Mouse (Mus musculus): Measurements from ENCODE around the gene Enox1. TPM values are rescaled to one million over a fixed set of nuclear protein-coding genes. Genes with fewer than 3 reads are reported as not detected.

Gene Enox1
- total and polyA plus RNA-seq, 3 experiments = not detected

- dilution Hi-C loops (cut with MboI; ENCODE audit: extremely low pct_ligation_motif_present, extremely low pct_unique_long_range_greater_than_20kb, low sequenced_read_pairs) (no loop called here), in situ Hi-C loops (cut with MboI; ENCODE audit: low pct_ligation_motif_present, low pct_unique_long_range_greater_than_20kb, low sequenced_read_pairs) (no loop called here)
- Histone ChIP-seq H3K4me1 (ENCODE audit: control insufficient read depth in 1 of 2, insufficient read depth in 2 of 2) (no peaks in the 10 kb centered on the region), H3K27me3 (replicated peaks) (no peaks in the 10 kb centered on the region), H3K9ac (ENCODE audit: insufficient read depth, low read depth) (no peak overlapping the region), H3K4me3 (replicated peaks in 1 of 3; ENCODE audit: low read depth in 2 of 3, low read length in 2 of 3, poor library complexity in 1 of 3) (no peak overlapping the region), H3K4me2 (ENCODE audit: insufficient read depth, low read depth, poor library complexity, severe bottlenecking) (no peak overlapping the region), H3K36me3 (replicated peaks in 1 of 2; ENCODE audit: control insufficient read depth in 1 of 2, insufficient read depth in 1 of 2, low read length in 1 of 2) (no peaks in the 10 kb centered on the region), H3K27ac (ENCODE audit: insufficient read depth, low read depth) (no peak overlapping the region), H3K79me2 (replicated peaks; ENCODE audit: control insufficient read depth, extremely low read depth, insufficient read depth, poor library complexity, severe bottlenecking) (no peaks in the 10 kb centered on the region), H3K9me3 (replicated peaks; ENCODE audit: low read length) (peaks cover 70% of the 10 kb centered on the region)
- TF ChIP-seq ZMIZ1 (IDR thresholded peaks at IDR 0.05; ENCODE audit: low read depth, low read length) = no peak
- no peak for DNase-seq (ENCODE audit: extremely low read depth)
Measured at GRCm38 (mm10) chr14:77563922-77564321, 407.4 kb downstream of the Enox1 start.

GRCm38 (mm10) chr14:77567120-77567519 is 410.6 kb downstream of the Enox1 start:
- Histone ChIP-seq H3K9me3 (replicated peaks; ENCODE audit: low read length) (peaks cover 72% of the 10 kb centered on the region), H3K4me1 (ENCODE audit: control insufficient read depth in 1 of 2, insufficient read depth in 2 of 2) (no peaks in the 10 kb centered on the region), H3K4me3 (replicated peaks in 1 of 3; ENCODE audit: low read depth in 2 of 3, low read length in 2 of 3, poor library complexity in 1 of 3) (no peak overlapping the region), H3K9ac (ENCODE audit: insufficient read depth, low read depth) (no peak overlapping the region), H3K27ac (ENCODE audit: insufficient read depth, low read depth) (no peak overlapping the region), H3K79me2 (replicated peaks; ENCODE audit: control insufficient read depth, extremely low read depth, insufficient read depth, poor library complexity, severe bottlenecking) (no peaks in the 10 kb centered on the region), H3K4me2 (ENCODE audit: insufficient read depth, low read depth, poor library complexity, severe bottlenecking) (no peak overlapping the region), H3K36me3 (replicated peaks in 1 of 2; ENCODE audit: control insufficient read depth in 1 of 2, insufficient read depth in 1 of 2, low read length in 1 of 2) (no peaks in the 10 kb centered on the region), H3K27me3 (replicated peaks) (no peaks in the 10 kb centered on the region)
- DNase-seq (ENCODE audit: extremely low read depth) = no peak
- TF ChIP-seq MYC (IDR thresholded peaks at IDR 0.05; ENCODE audit: low read depth, low read length) (no peak), MAX (IDR thresholded peaks at IDR 0.05; ENCODE audit: low read length) (no peak), RAD21 (IDR thresholded peaks at IDR 0.05; ENCODE audit: low read depth, low read length) (no peak), IRF4 (IDR thresholded peaks at IDR 0.05; ENCODE audit: low read depth, low read length) (no peak), UBTF (IDR thresholded peaks at IDR 0.05; ENCODE audit: low read depth, low read length) (no peak), SMC3 (IDR thresholded peaks at IDR 0.05; ENCODE audit: low read depth, low read length) (no peak)
- in situ Hi-C loops (cut with MboI; ENCODE audit: low pct_ligation_motif_present, low pct_unique_long_range_greater_than_20kb, low sequenced_read_pairs) = no loop called here
- dilution Hi-C loops (cut with MboI; ENCODE audit: extremely low pct_ligation_motif_present, extremely low pct_unique_long_range_greater_than_20kb, low sequenced_read_pairs) = no loop called here

- TF ChIP-seq PAX5 (IDR thresholded peaks at IDR 0.05; ENCODE audit: low read length) = no peak
- no peak for TF ChIP-seq MAFK (IDR thresholded peaks at IDR 0.05; ENCODE audit: insufficient replicate concordance, low read length)
- TF ChIP-seq MYC (IDR thresholded peaks at IDR 0.05; ENCODE audit: low read depth, low read length) = no peak
- TF ChIP-seq IRF4 (IDR thresholded peaks at IDR 0.05; ENCODE audit: low read depth, low read length) = no peak
- no peak for TF ChIP-seq RAD21 (IDR thresholded peaks at IDR 0.05; ENCODE audit: low read depth, low read length)
- no peak for TF ChIP-seq TCF12 (IDR thresholded peaks at IDR 0.05; ENCODE audit: low read depth, low read length)
- TF ChIP-seq ZC3H11A (IDR thresholded peaks at IDR 0.05; ENCODE audit: low read depth, low read length) = no peak
- no peak for TF ChIP-seq CHD1 (IDR thresholded peaks at IDR 0.05; ENCODE audit: low read depth, low read length)
- no peak for TF ChIP-seq USF1 (IDR thresholded peaks at IDR 0.05; ENCODE audit: low read depth, low read length)
- no peak for TF ChIP-seq NELFE (IDR thresholded peaks at IDR 0.05; ENCODE audit: low read depth, low read length)
- TF ChIP-seq SIN3A (IDR thresholded peaks at IDR 0.05; ENCODE audit: low read length) = no peak
- no peak for TF ChIP-seq MAZ (IDR thresholded peaks at IDR 0.05; ENCODE audit: low read depth, low read length)
- no peak for TF ChIP-seq UBTF (IDR thresholded peaks at IDR 0.05; ENCODE audit: low read depth, low read length)
- no peak for TF ChIP-seq MAX (IDR thresholded peaks at IDR 0.05; ENCODE audit: low read length)
- no peak for TF ChIP-seq ZKSCAN1 (IDR thresholded peaks at IDR 0.05; ENCODE audit: borderline replicate concordance, low read depth, low read length)
- TF ChIP-seq MXI1 (IDR thresholded peaks at IDR 0.05; ENCODE audit: low read depth, low read length) = no peak
- no peak for TF ChIP-seq TBP (conservative IDR thresholded peaks at IDR 0.05; ENCODE audit: low read depth, low read length)
- Histone ChIP-seq H3K27ac (ENCODE audit: insufficient read depth, low read depth) (no peak overlapping the region), H3K36me3 (replicated peaks in 1 of 2; ENCODE audit: control insufficient read depth in 1 of 2, insufficient read depth in 1 of 2, low read length in 1 of 2) (no peaks in the 10 kb centered on the region), H3K9ac (ENCODE audit: insufficient read depth, low read depth) (no peak overlapping the region), H3K4me1 (ENCODE audit: control insufficient read depth in 1 of 2, insufficient read depth in 2 of 2) (no peaks in the 10 kb centered on the region), H3K79me2 (replicated peaks; ENCODE audit: control insufficient read depth, extremely low read depth, insufficient read depth, poor library complexity, severe bottlenecking) (no peaks in the 10 kb centered on the region), H3K4me2 (ENCODE audit: insufficient read depth, low read depth, poor library complexity, severe bottlenecking) (no peak overlapping the region), H3K27me3 (replicated peaks) (no peaks in the 10 kb centered on the region), H3K4me3 (replicated peaks in 1 of 3; ENCODE audit: low read depth in 2 of 3, low read length in 2 of 3, poor library complexity in 1 of 3) (no peak overlapping the region), H3K9me3 (replicated peaks; ENCODE audit: low read length) (peaks cover 74% of the 10 kb centered on the region)
- in situ Hi-C loops (cut with MboI; ENCODE audit: low pct_ligation_motif_present, low pct_unique_long_range_greater_than_20kb, low sequenced_read_pairs) = no loop called here
- DNase-seq (ENCODE audit: extremely low read depth) = no peak
- dilution Hi-C loops (cut with MboI; ENCODE audit: extremely low pct_ligation_motif_present, extremely low pct_unique_long_range_greater_than_20kb, low sequenced_read_pairs) = no loop called here
Measured at GRCm38 (mm10) chr14:77574436-77574835, 417.9 kb downstream of the Enox1 start.
